Mouse (Mus musculus) large intestine, adult 2 months (tissue): ENCODE measurements around the gene Heatr4. TPM values are rescaled to one million over a fixed set of nuclear protein-coding genes. Genes with fewer than 3 reads are reported as not detected.
"Not testable (repeated sequence)": the region's sequence is repeated elsewhere in the genome, so short reads cannot be mapped to it uniquely, and the experiment has no call there.

Experiments used
- DNase-seq: peaks from one replicate; pipeline ENCODE4 v3.0.0-alpha.2; 2012; ENCODE audit warnings: low read depth, low spot score
- WGBS: fragments of 180-500 bp; shearing (Covaris S2); methylation state at CpG from one replicate; pipeline ENCODE4 v1.1.7; 2018; 5-methylcytosine and 5-hydroxymethylcytosine counted together
- polyA plus RNA-seq: library from polyadenylated mRNA; depleted of rRNA; stranded (reverse); fragments of >200 nt; gene quantifications from 2 replicates; pipeline ENCODE4 v1.2.3, GENCODE M21; 2012

Heatr4 gene
- polyA plus RNA-seq, 1 experiment = not detected

DNA sequence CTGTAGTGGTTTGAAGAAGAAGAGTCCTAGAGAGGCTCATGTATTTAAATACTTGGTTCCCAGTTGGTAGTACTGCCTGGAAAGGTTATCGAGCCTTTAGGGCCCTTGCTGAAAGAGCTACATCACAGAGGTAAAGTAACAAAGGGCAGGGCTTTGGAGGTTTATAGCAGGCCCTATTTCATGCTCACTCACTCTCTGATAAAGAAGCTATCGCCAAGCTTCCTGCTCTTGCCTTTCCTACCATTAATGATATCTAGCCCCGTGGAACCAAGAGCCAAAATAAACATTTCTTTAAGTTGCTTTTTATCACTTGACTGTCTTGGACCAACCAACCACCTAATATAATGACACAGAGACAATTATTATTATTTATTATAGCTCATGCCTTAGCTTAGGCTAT is 15.8 kb upstream of the Heatr4 start:
- WGBS = 29% methylated on average over 3 of the region's 3 CpGs

DNA sequence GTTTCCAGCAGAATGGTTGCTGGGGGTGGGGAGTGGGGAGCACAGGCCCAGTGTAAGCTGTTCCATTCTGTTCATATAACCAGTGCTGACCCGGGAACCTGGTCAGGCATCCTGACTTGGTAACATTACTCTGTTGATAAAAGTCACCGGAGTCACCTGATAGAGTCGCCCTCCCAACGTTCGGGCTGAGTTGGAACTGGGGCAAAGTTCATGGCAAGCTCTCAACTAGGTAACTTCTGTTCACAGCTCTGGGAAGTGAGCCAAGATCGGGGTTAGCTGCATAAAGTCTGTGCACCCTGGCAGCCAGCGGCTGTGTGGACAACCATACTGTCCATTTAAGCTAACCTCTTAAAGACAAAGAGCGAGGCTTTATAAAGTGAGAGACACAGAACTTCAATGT is 14.6 kb upstream of the Heatr4 start:
- not testable (repeated sequence) for DNase-seq
- 14% methylated on average over 8 of the region's 8 CpGs for WGBS

More for the DNA sequence above, 15.8 kb upstream of the Heatr4 start:
- no peak for DNase-seq

DNA sequence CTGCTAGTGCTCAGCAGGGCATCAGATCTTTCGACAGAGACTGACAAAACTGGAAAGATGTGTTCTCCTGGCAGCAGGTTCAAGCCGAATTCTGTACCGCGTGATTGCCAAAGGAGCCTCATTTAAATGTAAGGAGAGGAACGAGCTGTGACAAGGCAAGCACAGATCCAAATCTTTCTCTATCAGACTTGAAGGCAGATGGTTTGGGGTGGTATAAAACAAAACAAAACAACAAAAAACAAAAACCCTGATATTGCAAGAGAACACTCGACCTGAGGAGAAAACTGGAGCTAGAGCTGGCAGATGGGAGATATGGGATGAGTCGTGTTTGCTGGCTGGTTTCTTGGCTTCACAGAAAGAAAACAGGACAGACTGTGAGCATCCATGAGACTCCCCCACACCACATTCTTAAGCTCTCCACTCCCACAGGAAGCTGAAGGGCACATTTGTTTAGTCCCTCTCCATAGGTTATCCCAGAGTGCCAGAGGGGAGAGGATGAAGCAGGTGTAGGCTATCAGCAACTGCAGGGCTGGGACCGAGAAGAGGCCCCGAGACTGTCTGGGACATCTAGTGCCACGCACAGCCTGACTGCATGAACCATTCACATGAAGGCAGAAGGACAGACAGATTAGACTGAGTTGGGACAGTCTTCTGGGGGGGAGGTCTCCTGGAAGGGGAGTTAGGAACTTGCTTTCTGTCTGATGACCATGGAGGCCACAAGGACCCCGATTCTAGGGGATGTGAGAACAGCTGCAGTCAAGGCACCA is 13.9 kb upstream of the Heatr4 start:
- DNase-seq = no peak
- WGBS = 47% methylated on average over 11 of the region's 11 CpGs

DNA sequence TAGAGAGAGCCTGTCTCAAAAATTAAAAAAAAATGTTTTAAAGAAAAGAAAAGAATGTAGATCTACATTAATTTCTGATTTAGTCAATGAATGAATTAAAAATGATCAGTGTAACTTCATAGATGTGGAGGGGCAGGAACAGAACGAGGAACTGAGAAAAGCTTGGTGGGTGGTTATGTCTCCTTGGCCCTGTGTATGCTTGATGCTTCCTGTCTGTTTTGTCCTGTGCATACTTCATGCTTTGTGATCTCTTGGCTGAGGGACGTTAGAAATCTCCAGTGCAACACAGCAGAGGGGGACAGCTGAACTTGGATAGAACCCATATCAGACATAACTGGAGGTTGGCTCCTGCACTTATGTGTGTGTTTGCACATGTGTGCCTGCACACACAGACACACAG is 12.6 kb upstream of the Heatr4 start:
- WGBS = 62% methylated on average over 2 of the region's 2 CpGs
- DNase-seq = no peak

DNA sequence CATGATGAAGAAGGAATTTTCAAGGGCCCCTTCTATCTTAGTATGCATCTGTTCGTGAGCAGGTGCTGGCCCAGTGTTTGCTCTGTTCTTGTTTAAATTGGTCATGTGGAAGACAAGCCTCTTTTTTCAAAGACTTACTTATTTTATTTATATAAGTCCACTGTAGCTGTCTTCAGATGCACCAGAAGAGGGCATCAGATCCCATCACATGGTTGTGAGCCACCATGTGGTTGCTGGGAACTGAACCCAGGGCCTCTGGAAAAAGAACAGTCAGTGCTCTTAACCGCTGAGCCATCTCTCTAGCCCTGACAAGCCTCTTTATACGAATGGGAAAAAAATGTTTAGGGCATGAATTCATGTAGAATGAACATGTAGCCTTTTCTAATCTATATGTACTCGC is 4.7 kb upstream of the Heatr4 start:
- 95% methylated on average over 4 of the region's 4 CpGs for WGBS
- DNase-seq = no peak

DNA sequence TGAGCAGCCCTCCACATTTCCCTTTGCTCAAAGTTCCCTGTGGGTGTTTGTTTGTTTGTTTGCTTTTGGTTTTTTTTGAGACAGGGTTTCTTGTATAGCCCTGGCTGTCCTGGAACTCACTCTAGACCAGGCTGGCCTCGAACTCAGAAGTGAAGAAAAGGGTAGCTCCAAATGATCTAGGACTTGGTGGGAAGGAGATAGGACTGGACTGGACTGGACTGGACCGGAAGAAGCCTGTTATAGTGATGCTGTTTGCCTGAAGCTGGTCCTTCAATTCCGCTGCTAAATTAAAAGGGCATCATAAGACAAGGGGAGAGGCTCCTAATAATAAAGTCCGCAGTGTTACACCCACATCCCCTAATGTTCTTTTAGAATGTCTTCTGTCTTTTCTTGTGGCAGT is 3.8 kb upstream of the Heatr4 start:
- whole genome bisulfite sequencing = 59% methylated on average over 4 of the region's 4 CpGs
- no peak for DNase-seq

DNA sequence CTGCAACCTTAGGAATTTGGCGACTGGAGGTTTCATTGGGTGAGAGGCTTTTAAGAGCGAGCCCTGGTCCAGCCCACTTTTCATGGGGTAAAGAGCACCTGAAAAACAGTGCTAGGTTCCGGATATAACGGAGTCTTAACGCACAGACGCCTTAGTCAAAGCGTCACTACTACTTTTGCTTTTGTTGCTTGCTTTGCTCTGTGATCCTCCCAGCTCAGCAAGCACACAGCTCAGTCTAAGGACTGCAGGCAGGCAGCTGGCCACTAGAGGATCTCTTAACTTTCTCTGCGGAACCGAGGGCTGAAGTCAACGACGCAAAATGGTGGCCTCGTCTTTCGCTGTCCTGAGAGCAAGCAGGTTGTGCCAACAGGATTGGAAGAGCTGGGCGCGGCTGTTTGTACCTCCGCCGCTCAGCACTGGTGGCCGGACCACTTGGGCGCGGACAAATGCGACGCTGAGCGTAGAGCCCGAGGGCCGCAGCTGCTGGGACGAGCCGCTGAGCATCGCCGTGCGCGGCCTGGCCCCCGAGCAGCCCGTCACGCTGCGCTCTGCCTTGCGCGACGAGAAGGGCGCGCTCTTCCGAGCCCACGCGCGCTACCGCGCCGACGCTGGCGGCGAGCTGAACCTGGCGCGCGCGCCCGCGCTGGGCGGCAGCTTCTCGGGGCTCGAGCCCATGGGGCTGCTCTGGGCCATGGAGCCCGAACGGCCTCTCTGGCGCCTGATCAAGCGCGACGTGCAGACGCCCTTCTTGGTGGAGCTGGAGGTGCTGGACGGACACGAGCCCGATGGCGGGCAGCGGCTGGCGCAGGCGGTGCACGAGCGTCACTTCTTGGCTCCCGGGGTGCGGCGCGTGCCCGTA is 3.2 kb upstream of the Heatr4 start, which contains the start of gene Acot2:
Acot2 (plus strand) TSS at position 279 of the 859 bp plus-strand sequence.
- no peak for DNase-seq
- WGBS = under 1% methylated on average over 80 of the region's 80 CpGs

DNA sequence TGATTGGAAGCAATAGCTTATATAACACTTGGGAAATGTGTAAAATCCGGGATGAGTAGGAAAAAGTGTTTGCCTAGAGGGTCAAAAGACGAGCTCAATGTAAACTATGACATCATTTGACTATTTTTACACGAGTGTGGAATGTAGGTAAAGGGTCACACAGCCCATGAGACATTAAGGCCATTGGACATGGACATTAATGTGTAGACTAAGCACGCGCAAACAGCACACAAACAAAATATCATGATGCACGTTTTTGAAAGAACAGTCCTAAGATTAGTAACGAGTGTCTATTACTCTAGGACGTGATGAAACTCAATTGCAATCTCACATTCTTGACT is 2.6 kb upstream of the Heatr4 start:
- no peak for DNase-seq
- 6% methylated on average over 8 of the region's 8 CpGs for WGBS

DNA sequence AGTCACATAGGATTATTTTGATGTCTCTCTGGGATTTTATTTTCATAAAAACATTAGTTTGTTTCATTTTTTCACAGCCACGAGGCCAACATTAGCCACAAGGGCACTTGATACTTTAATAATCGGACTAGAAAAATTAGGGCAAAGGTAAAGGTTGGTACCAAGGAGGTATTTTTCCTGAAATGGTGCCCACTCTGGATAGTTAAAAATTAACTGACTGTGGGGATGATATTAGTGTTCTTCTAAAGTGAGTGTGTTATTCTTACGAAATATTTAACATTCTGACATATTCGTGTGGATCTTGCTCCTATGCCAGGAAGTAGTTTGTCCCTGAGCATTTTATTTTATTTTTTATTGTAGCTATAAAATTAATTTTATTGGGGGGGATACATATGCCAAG is 3.0 kb downstream of the Heatr4 start:
- WGBS = 35% methylated on average over 4 of the region's 4 CpGs
- DNase-seq = no peak

DNA sequence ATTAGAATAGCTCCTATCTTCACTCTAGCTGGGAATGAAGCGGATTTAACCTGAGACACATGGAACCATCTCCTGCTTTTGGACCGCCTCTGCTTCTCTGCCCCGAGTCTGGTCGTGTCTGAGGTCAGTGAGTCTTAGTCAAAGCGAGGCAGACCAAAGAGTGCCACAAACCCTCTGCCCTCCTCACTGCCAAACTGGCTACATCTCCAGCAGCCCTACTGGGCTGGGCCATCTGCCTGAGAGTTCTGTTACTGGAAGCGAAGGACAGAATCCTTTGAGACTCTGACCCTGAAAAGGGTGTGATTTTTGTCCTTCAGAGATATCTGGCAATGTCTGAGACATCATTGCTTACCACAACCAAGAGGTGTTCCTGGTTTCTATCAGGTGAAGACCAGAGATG is 5.8 kb downstream of the Heatr4 start:
- whole genome bisulfite sequencing = 87% methylated on average over 6 of the region's 6 CpGs
- no peak for DNase-seq

DNA sequence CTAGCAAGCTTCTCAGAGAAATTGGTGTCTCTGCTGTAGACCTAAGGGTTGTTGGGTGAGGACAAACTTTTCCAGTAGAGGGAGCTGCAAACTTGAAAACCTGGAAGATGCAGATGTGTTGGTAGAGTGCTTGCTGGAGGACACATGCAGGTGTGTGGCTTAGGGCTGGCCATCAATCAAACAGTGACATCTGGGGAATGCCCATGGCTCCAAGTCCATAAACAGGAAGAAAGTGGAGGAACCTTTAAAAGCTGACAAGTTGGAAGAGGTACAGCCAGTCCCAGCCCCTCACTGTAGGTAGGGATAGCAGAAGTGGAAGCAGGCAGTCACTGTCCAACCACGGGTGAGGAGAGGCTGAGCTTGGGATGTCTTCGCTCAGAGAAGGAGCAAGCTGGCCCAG is 12.5 kb downstream of the Heatr4 start:
- WGBS = 46% methylated on average over 2 of the region's 2 CpGs
- DNase-seq = peak; percentile 54

DNA sequence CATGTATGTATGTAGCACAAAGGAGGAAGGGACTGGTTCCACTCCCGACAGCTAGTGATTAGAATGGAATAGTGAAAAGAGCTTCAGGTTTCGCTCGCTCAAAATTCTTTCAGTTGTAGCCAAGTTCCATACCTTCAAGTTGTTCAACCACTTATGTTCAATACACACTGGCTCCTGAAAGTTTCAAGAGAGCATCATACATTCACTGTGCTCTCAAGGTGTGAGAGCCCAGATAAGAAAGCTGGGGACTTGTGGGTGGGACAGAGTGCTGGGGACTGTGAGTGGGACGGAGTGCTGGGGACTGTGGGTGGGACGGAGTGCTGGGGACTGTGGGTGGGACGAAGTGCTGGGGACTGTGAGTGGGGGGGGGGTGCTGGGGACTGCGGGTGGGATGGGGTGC is 19.4 kb downstream of the Heatr4 start:
- DNase-seq = no peak

DNA sequence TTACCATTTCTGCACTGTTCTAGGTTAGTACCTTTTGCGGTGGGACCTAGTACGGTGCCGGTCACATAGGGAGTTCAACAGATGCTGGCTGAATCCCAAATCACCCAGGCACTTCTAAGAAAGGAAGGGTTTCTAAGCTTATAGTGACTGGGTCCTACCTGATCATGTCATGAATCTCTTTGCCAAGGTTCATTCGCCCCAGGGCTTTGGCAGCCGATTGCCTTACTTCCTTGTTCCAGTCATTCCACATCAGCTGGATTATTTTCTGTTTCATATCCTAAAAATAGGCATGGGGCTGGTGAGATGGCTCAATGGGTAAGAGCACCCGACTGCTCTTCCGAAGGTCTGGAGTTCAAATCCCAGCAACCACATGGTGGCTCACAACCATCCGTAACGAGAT is 26.4 kb downstream of the Heatr4 start:
- 84% methylated on average over 9 of the region's 9 CpGs for WGBS
- no peak for DNase-seq

More for the DNA sequence above, 19.4 kb downstream of the Heatr4 start:
- WGBS = 93% methylated on average over 7 of the region's 7 CpGs

DNA sequence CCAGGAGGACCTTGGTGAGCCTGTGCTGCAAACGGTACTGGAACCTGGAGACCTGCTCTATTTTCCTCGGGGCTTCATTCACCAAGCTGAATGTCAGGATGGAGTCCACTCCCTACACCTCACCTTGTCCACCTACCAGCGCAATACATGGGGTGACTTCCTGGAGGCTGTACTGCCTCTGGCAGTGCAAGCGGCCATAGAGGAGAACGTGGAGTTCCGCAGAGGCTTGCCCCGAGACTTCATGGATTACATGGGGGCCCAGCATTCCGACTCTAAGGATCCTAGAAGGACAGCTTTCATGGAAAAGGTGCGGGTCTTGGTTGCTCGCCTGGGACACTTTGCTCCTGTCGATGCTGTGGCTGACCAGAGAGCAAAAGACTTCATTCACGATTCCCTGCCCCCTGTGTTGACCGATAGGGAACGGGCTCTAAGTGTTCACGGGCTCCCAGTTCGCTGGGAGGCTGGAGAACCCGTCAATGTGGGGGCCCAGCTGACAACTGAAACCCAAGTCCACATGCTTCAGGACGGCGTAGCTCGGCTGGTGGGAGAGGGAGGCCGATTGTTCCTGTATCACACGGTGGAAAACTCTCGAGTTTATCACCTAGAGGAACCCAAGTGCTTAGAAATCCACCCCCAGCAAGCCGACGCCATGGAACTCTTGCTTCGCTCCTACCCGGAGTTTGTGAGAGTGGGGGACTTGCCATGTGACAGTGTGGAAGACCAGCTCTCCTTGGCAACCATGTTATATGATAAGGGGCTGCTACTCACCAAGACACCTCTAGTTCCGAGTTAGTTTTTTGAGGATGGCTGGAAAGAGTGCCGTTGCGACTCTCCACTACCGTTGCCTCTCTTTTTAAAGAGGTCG is 32.7 kb downstream of the Heatr4 start:
- 55% methylated on average over 32 of the region's 32 CpGs for WGBS
- no peak for DNase-seq

DNA sequence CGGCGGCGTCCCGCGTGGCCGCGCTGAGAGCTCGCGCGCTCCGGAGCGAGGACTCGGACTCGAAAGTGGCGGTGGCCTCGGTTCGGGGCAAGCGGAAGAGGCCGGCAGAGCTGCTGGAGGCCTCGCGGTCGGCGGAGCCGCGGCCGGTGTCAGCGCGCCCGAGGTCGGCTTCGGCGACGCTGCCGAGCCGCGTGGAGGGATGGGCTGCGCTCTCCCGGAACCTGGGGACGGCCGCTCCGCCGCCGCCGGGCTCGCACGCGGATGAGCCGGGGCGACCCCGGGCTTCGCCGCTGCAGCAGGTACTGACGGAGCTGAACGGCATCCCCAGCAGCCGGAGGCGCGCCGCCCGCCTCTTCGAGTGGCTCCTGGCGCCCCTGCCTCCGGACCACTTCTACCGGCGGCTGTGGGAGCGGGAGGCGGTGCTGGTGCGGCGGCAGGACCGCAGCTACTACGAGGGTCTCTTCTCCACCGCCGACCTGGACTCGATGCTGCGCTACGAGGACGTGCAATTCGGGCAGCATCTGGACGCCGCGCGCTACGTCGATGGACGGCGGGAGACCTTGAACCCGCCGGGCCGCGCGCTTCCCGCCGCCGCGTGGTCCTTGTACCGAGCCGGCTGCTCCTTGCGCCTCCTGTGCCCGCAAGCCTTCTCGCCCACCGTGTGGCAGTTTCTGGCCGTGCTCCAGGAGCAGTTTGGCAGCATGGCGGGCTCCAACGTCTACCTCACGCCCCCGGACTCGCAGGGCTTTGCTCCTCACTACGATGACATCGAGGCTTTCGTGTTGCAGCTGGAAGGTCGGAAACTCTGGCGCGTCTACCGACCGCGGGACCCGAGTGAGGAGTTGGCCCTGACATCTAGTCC is 33.6 kb downstream of the Heatr4 start:
- no peak for DNase-seq
- under 1% methylated on average over 111 of the region's 116 CpGs for WGBS

DNA sequence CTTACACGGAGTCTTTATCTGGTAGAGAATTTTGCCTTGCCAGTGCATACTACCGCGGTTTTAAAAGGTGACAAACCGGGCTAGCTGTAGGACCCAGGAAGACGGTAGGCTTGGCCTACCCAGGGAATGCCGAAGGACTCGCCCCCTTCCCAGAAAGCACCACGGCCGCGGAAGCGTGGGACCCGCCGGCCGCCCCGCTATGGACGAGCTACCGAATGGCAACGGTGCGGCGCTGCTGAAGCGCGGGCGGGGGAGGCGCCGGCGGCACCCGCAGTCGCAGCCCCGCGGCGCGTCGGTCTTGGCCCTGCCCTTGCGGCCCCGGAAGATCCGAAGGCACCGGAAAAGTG is 34.2 kb downstream of the Heatr4 start, which contains the start of gene Riox1:
Riox1 (plus strand) TSS at position 116 of the 347 bp plus-strand sequence.
- DNase-seq = peak; percentile 74
- WGBS = under 1% methylated on average over 37 of the region's 37 CpGs

DNA sequence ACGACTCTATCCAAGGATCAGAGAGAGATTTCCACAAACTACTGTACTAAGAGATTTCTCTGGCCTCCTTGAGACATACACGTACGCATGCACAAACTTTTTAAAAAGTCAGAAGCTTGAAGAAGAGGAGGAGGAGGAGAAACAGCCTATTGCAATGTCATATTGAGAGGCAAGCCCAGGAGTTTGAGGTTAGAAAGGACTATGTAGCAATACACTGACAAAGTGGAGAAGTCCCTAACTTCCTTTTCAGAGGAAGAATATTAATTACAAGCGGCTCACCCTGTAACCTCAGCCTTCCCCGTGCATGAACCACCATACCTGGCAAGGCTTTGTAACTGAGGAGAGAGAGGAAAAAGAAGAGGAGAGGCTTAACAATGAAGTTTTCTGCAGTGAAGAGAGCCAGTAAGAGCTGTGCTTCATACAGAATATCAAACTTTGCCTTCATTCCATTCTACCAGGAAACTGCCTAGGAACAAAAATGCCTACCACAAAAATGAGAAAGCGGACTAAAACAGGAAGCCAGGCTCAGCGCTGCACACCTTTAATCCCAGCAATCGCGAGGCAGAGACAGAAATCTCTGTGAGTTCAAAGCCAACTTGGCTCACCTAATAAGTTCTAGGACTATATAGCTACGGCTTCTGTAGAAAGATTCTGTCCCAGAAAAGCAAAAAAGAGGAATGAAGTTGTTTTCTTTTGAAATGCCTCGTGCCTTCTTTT is 34.7 kb downstream of the Heatr4 start:
- no peak for DNase-seq
- WGBS = 22% methylated on average over 11 of the region's 11 CpGs

DNA sequence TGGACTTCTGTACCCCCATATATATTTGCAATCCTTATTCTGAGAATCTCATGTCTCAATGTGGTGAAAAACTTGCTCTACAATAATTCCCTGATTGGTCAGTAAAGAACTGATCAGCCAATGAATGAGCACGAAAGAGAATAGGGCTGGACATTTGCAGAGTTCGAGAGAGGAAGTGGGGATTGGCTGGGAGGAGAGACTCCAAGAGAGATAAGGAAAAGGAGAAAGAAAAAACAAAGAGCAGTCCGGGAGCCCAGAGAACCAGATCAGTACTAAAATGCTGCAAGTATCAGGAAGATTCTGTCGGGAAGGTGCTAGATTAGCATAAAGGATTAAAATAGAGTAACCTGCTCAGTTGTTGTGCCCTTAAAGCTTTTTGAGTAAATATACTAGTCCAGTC is 35.6 kb downstream of the Heatr4 start:
- 63% methylated on average over 4 of the region's 4 CpGs for WGBS
- no peak for DNase-seq
